Mouse (Mus musculus) left cerebral cortex, adult 2 months (tissue): Measurements from ENCODE around the gene Palm2. TPM values are rescaled to one million over a fixed set of nuclear protein-coding genes. Genes with fewer than 3 reads are reported as not detected.
A peak's percentile ranks its signal among the peaks of the same experiment; 100 is the strongest.

Experiments used
- DNase-seq, 2 experiments: peaks; one replicate each; pipeline ENCODE4 v3.0.0; 2021 to 2022; ENCODE audit warnings: low spot score in 2 of 2, mixed read lengths in 1 of 2; ENCODE audit errors: extremely low spot score in 1 of 2
- H3K27ac ChIP-seq: fragments of 200-600 bp; 2 replicates; pipeline ENCODE4 v1.8.1; 2022
- H3K4me3 ChIP-seq: fragments of 200-600 bp; 2 replicates; pipeline ENCODE4 v1.8.1; 2022
- CTCF ChIP-seq: fragments of 200-600 bp; IDR thresholded peaks from 2 replicates; pipeline ENCODE4 v1.8.1; 2022; ENCODE audit warnings: antibody characterized with exemption, mild to moderate bottlenecking, moderate library complexity
- intact Hi-C: fragments of 180-260 bp; cut with DNase I; formaldehyde crosslinking; loops from one replicate; pipeline ENCODE4 v1.15.1; 2025
- total RNA-seq, 2 experiments: library from RNA; stranded (reverse); gene quantifications; 2 replicates each; pipeline ENCODE4 v1.2.3; 2021

Gene Palm2
- total RNA-seq, 2 experiments from 2014 or later: 60.4 to 64.3 TPM

- DNase-seq: peak in 1 of 2 experiments; percentile 41
- no peak for TF ChIP-seq CTCF
- intact Hi-C loops: no loop called here
- Histone ChIP-seq H3K4me3 (no peak overlapping the region), H3K27ac (peak overlapping the region; percentile 15; the same call in 1 of the 2 replicates)
These were observed 248.9 kb downstream of the Palm2 start for GRCm38 (mm10) chr4:57682944-57683343.

GRCm38 (mm10) chr4:57684676-57685215 lies 250.7 kb downstream of the Palm2 start:
- no peak for TF ChIP-seq CTCF
- DNase-seq: no peak
- intact Hi-C loops: no loop called here
- Histone ChIP-seq H3K27ac (no peak overlapping the region), H3K4me3 (no peak overlapping the region)

- Histone ChIP-seq H3K27ac (no peak overlapping the region), H3K4me3 (no peak overlapping the region)
- DNase-seq: no peak
- no peak for TF ChIP-seq CTCF
- intact Hi-C loops: no loop called here
These were observed 252.7 kb downstream of the Palm2 start for GRCm38 (mm10) chr4:57686736-57687135.

DNA sequence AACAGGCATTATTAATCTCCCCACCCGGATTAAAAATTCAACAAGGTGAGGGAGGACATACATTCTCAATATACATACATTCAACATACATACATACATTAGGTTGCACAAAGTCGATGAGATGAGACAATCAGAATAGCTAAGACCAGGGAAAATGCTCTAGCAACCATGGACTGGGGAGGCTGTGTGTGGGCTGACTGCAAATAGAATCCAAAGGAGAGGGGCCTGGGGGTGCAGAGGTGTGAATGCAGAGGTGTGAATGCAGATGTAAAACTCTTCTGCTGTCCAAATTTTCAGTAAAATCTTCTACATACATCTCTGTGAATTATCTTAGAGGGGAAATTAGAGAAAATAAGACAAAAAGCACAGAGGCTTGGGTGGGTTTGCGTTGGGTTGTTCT lies 253.5 kb downstream of the Palm2 start:
- intact Hi-C loops: no loop called here
- no peak for TF ChIP-seq CTCF
- H3K4me3 ChIP-seq: no peak overlapping the region
- peak overlapping the region; percentile 57 for H3K27ac ChIP-seq
- no peak for DNase-seq

DNA sequence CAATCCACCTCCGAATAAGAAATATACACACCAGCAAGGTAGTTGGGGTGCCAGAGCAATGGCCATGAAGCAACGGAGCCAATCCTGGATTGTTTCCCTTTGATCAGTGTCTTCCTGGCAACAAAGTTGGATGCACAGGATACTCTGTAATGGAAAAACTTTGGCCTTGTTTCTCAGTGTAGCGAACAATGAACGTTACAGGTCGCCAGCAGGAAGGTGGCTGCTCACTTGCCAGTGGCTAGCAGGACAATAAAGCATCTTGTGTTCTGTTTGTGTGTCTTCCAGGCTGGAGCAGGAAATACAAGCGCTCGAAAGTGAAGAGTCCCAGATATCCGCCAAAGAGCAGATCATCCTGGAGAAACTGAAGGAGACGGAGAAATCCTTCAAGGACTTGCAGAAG lies 254.1 kb downstream of the Palm2 start:
- TF ChIP-seq CTCF: no peak
- Histone ChIP-seq H3K4me3 (no peak overlapping the region), H3K27ac (peak overlapping the region; percentile 51)
- intact Hi-C loops: no loop called here
- no peak for DNase-seq

DNA sequence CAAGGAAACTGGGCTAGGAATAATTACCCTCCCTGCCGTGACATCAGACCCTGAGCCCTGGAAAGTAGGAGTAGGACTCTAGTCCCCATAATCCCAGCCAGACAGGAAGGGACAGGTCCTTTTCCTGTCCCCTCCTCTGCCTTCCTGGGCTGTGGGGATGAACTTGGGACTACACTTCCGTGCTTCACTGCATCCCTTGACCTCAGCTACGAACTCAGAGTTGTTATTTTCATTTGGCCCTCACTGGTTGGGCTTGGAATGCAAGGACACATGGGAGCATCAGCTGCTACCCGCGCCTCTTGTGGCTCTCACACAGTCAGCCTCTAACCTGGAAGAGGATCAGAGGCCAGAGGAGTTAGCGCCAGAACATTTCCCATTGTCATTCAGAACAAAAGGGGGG lies 256.0 kb downstream of the Palm2 start:
- Histone ChIP-seq H3K27ac (no peak overlapping the region), H3K4me3 (no peak overlapping the region)
- no peak for TF ChIP-seq CTCF
- intact Hi-C loops: no loop called here
- no peak for DNase-seq

GRCm38 (mm10) chr4:57690805-57691204 lies 256.8 kb downstream of the Palm2 start:
- H3K27ac ChIP-seq: no peak overlapping the region
- H3K4me3 ChIP-seq: no peak overlapping the region
- intact Hi-C loops: no loop called here
- no peak for TF ChIP-seq CTCF
- no peak for DNase-seq

- Histone ChIP-seq H3K4me3 (no peak overlapping the region), H3K27ac (no peak overlapping the region)
- TF ChIP-seq CTCF: no peak
- intact Hi-C loops: no loop called here
- no peak for DNase-seq
These were observed 260.5 kb downstream of the Palm2 start for GRCm38 (mm10) chr4:57694356-57695136.

DNA sequence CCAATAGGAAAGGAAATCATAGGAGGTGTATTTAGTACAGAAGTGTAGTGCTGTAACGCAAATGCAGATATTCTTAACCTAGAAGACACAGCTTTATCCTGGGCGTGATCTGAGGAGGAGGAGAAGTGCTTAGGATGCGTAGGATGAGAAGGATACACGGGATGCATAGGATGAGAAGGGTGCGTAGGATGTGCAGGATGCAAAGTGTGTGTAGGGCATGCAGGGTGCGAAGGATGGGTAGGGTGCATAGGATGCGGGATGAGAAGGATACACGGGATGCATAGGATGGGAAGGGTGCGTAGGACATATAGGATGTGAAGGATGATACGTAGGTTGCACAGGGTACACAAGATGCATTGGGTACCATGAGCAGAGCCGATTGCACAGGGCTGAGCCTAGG lies 262.9 kb downstream of the Palm2 start:
- no peak for DNase-seq
- intact Hi-C loops: no loop called here
- Histone ChIP-seq H3K27ac (no peak overlapping the region), H3K4me3 (no peak overlapping the region)
- TF ChIP-seq CTCF: no peak

DNA sequence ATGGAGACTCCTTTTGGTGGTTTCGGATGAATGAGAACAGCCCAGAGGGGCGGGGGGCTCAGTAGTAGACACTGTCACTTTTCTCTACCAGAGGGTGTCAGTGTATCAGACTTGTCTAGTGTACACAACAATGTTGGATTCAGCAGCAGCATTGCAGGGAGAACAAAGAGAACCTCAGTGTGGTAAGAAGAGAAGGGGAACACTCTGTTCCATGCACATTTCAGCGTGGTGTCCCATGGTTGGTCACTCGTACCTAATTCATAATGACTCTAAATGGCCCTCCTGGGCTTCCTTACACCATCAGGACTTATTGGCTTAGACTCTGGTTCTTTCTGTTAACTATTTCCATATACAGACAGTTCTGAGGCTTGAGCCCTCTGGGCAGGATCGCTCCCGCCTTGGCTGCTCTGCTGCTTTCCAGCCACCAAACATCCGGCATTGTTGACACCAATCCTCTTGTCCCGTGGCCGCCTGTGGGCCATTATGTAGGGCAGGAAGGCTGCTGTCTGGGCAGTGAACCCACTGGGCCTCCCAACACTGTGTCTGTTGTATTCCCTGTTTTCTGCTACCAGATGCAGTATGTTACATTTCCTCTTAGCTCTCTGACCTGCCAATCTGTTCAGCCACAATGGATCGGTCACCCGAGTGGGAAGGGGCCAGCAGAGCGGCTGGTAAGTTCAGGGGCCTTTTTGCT lies 264.0 kb downstream of the Palm2 start:
- Histone ChIP-seq H3K27ac (0 out of 2 replicates have a peak overlapping the region, but pooled peaks have one; percentile 11), H3K4me3 (no peak overlapping the region)
- no peak for DNase-seq
- intact Hi-C loops: no loop called here
- no peak for TF ChIP-seq CTCF

DNA sequence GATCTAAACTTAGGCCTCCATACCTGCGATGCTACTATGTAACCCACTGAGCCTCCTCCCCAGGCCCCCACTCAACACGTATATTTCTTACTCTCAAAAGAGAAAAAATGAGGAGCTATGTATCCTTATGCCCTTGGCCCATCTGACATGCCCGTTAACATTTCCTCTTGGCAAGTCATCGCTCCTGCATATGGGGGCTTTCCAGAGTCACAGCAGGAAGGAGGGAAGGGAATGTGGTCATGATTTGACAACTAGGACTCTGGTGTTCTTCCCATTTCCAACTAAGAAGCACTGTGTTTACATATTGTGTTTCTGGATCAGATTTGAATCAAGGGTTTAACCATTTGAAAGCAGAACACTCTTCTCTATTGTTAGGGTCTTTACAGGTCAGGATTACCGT lies 267.5 kb downstream of the Palm2 start:
- no peak overlapping the region for H3K4me3 ChIP-seq
- intact Hi-C loops: no loop called here

More for the DNA sequence above, 267.5 kb downstream of the Palm2 start:
- no peak overlapping the region for H3K27ac ChIP-seq
- TF ChIP-seq CTCF: no peak
- no peak for DNase-seq
